Mouse (Mus musculus) spleen, adult 12 weeks (tissue): ENCODE data around the gene Cdca5.
"Not testable (repeated sequence)": the region's sequence is repeated elsewhere in the genome, so short reads cannot be mapped to it uniquely, and the experiment has no call there.

Source experiments
- DNase-seq: peaks from one replicate; pipeline ENCODE4 v3.0.0; 2022; ENCODE audit warnings: low spot score

The Cdca5 gene

GRCm38 (mm10) chr19:6104476-6104875 lies 19.7 kb downstream of the Cdca5 start:
- DNase-seq = no peak

DNA sequence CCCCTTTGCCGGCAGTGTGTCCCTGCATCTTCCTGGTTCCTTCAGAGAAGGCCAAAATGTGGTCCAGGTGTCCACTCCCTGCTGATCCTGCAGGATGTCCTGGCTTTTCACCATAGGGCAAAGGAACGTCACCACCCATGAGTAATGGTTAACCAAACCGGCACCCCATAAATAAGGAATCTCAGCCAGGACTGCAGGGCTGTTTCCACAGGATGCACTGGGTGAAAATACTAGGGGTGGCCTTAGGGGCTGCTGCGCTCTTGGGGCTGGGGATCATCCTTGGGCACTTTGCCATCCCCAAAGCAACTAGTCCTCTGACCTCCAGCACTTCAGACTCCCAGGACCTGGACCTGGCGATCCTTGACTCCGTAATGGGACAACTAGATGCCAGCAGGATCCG lies 20.8 kb downstream of the Cdca5 start, which contains the start of gene Naaladl1:
Gene Naaladl1, plus strand, starts transcription at position 197 of the 400 bp plus-strand sequence.
- DNase-seq = no peak

- DNase-seq = no peak
These were observed 28.3 kb downstream of the Cdca5 start for GRCm38 (mm10) chr19:6113116-6113515.

GRCm38 (mm10) chr19:6116113-6116850 lies 31.5 kb downstream of the Cdca5 start:
- DNase-seq = no peak

DNA sequence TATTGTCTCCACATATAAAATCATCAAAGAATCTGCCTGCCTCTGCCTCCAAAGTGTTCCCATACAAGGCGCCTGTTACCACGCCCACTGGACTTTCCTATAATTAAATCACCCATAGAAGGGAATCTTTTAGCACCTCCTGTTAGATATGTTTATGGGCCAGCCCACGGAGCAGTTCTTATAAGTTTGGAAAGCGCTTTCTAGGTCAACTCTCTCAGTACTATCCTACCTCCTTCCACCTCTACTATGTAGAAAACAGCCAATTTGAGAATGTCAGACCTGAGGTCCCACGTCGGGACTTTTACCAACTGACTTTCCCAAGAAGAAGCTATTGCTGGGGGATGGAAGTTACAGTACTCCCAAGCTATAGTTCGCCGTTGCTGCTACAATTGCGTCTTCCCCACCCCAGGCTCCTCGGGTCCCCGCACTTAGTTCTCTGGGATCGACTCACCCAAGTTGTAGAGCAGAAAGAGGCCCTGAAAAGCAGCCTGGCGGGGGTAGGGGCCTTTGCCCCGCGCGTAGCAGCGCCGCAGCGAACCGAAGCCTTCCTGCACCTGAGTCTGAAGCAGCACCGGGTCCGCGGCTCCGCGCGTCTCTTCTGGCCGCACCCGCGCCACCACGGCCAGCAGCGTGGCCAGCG lies 32.7 kb downstream of the Cdca5 start:
- no peak for DNase-seq

DNA sequence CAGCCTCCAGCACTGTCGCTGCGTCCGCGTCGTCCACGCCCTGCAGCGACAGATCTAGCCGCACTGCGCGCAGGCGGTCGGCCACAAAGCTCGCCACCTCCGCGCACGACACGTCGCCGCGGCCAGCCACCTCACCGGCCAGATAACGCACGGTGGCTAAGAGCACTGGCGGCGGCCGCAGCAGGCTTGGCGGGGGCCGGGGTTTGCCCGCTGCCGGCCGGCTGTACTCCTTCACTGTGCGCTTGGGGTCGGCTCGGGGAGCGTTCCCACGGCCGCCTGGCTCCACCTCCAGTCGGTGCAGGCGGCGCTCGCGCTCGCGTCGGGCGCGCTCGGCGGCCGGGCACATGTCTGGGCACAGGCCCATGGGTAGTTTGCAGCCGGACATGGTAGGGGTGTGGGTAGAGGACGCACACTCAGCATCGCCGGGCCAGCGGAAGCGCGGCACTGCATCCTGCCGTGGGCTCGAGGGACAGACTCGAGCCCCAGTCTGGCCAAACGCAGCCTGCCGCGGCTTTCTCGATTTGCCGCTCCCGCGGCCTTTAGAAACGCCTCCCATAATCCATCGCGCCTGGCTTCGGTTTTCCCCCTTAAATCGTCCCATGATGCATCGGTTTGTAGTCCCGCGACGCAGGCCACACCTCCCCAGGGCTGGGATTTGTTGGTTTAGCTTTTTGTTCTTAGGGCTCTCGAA lies 33.3 kb downstream of the Cdca5 start, which contains the start of gene Sac3d1:
Gene Sac3d1, minus strand, starts transcription at position 665 of the 691 bp plus-strand sequence.
- peak; percentile 82 for DNase-seq

- no peak for DNase-seq
These were observed 33.9 kb downstream of the Cdca5 start for GRCm38 (mm10) chr19:6118677-6119185.

DNA sequence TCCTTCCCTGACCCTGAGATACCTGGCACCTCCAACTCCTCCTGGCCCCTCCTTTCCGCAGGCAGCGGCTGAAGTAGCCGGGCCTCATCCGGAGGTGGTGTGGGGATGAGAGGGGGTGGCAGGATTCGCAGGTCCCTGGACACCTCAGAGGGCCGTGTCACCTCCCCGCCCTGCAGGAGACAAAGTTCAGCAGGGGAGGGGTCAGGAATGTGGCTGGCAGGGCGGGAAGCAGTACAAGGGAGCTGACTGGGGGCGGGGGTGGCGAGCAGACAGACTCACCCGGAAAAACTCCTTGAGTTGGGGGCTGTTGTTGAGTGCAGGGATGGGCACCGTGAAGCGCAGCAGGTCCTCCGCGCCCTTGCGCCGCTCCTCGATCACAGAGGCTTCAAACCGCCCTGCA lies 37.0 kb downstream of the Cdca5 start:
- no peak for DNase-seq

- DNase-seq = no peak
These were observed 38.5 kb downstream of the Cdca5 start for GRCm38 (mm10) chr19:6123330-6123729.

GRCm38 (mm10) chr19:6124898-6125297 lies 40.1 kb downstream of the Cdca5 start:
- no peak for DNase-seq

DNA sequence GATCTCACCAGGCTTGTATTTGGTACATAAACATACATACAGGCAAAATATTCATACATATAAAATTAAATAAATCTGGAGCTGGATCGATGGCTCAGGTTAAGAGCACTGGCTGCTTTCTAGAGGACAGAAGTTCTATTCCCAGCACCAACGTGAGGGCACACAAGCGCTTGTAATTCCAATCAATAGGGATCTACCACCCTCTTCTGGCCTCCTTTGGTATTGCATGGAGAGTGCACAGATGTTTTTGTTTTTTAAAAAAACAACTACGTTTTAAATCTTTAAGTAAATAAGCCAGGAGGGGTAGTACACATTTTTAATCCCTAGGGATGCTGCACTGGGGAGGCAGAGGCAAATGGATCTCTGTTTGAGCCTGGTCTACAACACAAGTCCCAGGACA lies 41.5 kb downstream of the Cdca5 start:
- DNase-seq = peak; percentile 72

DNA sequence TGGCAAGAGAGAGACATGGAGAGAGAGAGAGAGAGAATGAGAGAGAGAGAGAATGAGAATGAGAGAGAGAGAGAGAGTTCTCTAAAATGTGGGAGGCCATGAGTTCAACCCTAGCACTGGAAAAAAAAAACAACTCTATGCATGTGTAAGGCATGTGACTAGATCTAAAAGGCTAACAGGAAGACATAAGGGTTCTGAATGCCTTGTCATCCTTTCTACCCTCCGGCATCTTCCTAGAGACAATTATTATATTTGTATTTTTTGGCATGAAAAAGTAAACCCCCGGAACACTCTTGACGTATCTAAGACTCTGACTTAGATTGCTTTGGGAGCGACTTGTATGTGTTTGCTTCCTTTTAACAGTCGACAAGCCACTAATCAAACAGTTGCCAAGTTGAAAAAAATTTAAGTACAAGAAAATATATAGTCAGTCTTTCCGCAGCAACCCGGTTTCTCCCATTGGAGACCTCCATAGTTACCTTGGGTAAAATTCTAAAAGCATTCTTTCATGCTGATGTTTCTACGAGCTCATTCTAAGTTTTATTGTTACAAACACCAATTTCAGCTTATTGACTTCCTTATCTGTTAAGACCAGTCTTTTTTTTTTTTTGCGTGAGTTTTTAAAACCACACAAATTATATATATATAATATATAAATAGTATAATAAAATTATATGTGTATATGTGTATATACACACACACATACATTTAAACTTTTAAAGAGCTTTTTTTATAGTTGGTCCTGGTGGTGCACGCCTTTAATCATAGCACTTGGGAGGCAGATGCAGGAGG lies 42.2 kb downstream of the Cdca5 start:
- no peak for DNase-seq

- DNase-seq = peak; percentile 93
These were observed 43.1 kb downstream of the Cdca5 start, which contains the start of gene Snx15 for GRCm38 (mm10) chr19:6127760-6128341. Gene Snx15 (minus strand): TSS chr19:6128304.

DNA sequence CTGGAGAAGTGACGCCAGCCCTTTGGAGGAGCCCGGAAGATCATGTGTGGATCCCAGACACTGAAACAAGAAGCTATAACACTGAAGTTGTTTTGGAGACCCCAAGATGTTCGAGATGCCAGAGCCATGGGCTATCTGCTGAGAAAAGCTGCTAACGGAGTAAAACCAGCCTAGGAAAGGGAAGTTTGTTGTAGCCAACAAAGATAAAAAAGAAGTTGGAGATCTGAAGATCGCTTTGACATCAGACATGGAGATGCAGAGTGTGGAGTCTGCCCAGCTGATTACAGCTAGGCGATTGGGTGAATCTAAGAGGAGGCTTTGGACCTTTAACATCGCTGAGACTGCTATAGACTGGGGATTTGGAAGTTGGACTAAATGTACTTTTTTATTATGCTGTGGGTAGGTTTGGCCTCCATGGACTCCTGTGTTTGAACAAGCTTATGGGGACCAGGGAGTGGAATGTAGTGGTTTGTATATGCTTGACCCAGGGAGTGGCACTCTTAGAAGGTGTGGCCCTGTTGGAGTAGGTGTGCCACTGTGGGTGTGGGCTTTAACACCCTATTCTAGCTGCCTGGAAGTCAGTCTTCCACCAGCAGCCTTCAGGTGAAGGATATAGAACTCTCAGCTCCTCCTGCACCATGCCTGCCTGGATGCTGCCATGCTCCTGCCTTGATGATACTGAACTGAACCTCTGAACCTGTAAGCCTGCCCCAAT lies 45.8 kb downstream of the Cdca5 start:
- not testable (repeated sequence) for DNase-seq

DNA sequence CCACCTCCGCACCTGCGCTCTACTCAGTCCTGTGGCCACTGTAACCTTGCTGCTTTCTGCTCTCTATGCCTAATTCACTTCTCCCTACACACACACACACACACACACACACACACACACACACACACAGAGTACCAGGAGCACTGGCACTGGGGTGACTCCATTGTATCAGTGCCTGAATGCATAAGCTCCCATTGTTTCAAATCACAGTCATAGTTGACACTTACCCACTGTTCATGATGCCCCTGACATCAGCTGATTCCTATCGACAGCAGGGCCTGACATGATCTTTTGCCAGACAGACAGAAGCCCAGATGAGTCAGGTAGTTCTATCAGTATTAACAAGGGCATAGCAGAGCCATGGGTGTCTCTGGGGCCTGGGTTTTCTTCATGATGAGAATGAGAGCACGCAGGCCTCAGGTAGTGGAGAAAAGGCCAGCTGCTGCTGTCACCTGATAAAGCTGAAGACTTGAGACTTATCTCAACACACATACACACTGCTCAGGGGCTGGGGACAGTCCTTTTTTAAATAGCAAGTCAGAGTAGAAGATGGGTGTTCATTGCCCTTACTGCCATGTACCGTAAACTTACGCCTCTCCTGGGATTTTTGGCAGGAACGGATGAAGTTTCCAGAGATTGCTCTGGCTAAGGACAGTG lies 47.5 kb downstream of the Cdca5 start:
- DNase-seq = peak; percentile 46

DNA sequence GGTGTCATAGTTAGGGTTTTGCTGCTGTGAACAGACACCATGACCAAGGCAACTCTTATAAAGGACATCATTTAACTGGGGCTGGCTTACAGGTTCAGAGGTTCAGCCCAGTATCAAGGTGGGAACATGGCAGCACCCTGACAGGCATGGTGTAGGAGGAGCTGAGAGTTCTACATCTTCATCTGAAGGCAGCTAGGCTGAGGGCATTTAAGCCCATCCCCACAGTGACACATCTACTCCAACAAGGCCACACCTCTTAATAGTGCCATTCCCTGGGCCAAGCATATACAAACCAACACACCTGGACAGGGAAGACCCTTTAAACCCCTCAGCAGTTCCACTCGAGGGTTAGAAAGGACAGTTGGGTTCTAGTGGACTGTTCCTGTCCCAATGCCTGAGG lies 48.4 kb downstream of the Cdca5 start:
- not testable (repeated sequence) for DNase-seq

- DNase-seq = no peak
These were observed 51.6 kb downstream of the Cdca5 start for GRCm38 (mm10) chr19:6136397-6136796.

GRCm38 (mm10) chr19:6139701-6140100 lies 54.9 kb downstream of the Cdca5 start:
- DNase-seq = no peak

GRCm38 (mm10) chr19:6140374-6140677 lies 55.5 kb downstream of the Cdca5 start:
- no peak for DNase-seq

GRCm38 (mm10) chr19:6140678-6141393 lies 56.1 kb downstream of the Cdca5 start, which contains the start of gene Batf2:
Gene Batf2 (plus strand): TSS chr19:6140983.
- peak; percentile 94 for DNase-seq
